Mouse (Mus musculus): ENCODE results near the gene Cxcl1. TPM values are rescaled to one million over a fixed set of nuclear protein-coding genes. Genes with fewer than 3 reads are reported as not detected.
A peak's percentile ranks its signal among the peaks of the same experiment; 100 is the strongest.

Cxcl1 gene
- polyA plus RNA-seq, 1 experiment from 2014 or later = 0.21 TPM

GRCm38 (mm10) chr5:90876045-90876444, 15.0 kb upstream of the Cxcl1 start:
- no peak overlapping the region for H3K4me2 ChIP-seq
- no peak overlapping the region for H3K27ac ChIP-seq
- H3K9me3 ChIP-seq (replicated peaks) = no peaks in the 10 kb centered on the region
- no peaks in the 10 kb centered on the region for H3K4me1 ChIP-seq
- ATAC-seq = no peak
- no peak overlapping the region for H3K4me3 ChIP-seq
- H3K27me3 ChIP-seq (replicated peaks) = no peaks in the 10 kb centered on the region
- 57% methylated on average over 4 of the region's 4 CpGs for WGBS (ENCODE audit: insufficient replicate concordance)
- H3K9ac ChIP-seq = no peak overlapping the region
- H3K36me3 ChIP-seq = no peaks in the 10 kb centered on the region

- Histone ChIP-seq H3K9me3 (replicated peaks) (no peaks in the 10 kb centered on the region), H3K4me3 (no peak overlapping the region), H3K9ac (no peak overlapping the region), H3K27me3 (replicated peaks) (no peaks in the 10 kb centered on the region), H3K27ac (no peak overlapping the region), H3K4me2 (no peak overlapping the region), H3K4me1 (no peaks in the 10 kb centered on the region), H3K36me3 (no peaks in the 10 kb centered on the region)
- no peak for ATAC-seq
- WGBS (ENCODE audit: insufficient replicate concordance) = 54% methylated on average over 8 of the region's 8 CpGs
Observed at GRCm38 (mm10) chr5:90876471-90877172, 14.4 kb upstream of the Cxcl1 start.

GRCm38 (mm10) chr5:90877173-90877512, 13.9 kb upstream of the Cxcl1 start:
- Histone ChIP-seq H3K9ac (no peak overlapping the region), H3K4me3 (no peak overlapping the region), H3K27me3 (replicated peaks) (no peaks in the 10 kb centered on the region), H3K4me2 (no peak overlapping the region), H3K4me1 (no peaks in the 10 kb centered on the region), H3K9me3 (replicated peaks) (no peaks in the 10 kb centered on the region), H3K36me3 (no peaks in the 10 kb centered on the region), H3K27ac (no peak overlapping the region)
- ATAC-seq = no peak

- WGBS (ENCODE audit: insufficient replicate concordance) = 52% methylated on average over 3 of the region's 3 CpGs
Observed at GRCm38 (mm10) chr5:90879307-90880014, 11.6 kb upstream of the Cxcl1 start.

GRCm38 (mm10) chr5:90880335-90880850, 10.6 kb upstream of the Cxcl1 start:
- H3K27ac ChIP-seq = no peak overlapping the region
- no peaks in the 10 kb centered on the region for H3K27me3 ChIP-seq (replicated peaks)
- no peaks in the 10 kb centered on the region for H3K9me3 ChIP-seq (replicated peaks)
- H3K4me1 ChIP-seq = no peaks in the 10 kb centered on the region
- no peak for ATAC-seq
- H3K4me2 ChIP-seq = no peak overlapping the region
- WGBS (ENCODE audit: insufficient replicate concordance) = 70% methylated on average over 7 of the region's 7 CpGs
- no peaks in the 10 kb centered on the region for H3K36me3 ChIP-seq
- H3K4me3 ChIP-seq = no peak overlapping the region
- no peak overlapping the region for H3K9ac ChIP-seq

More at GRCm38 (mm10) chr5:90879307-90880014, 11.6 kb upstream of the Cxcl1 start:
- no peak overlapping the region for H3K9ac ChIP-seq
- H3K4me3 ChIP-seq = no peak overlapping the region
- no peak overlapping the region for H3K4me2 ChIP-seq
- H3K9me3 ChIP-seq (replicated peaks) = no peaks in the 10 kb centered on the region
- no peaks in the 10 kb centered on the region for H3K27me3 ChIP-seq (replicated peaks)
- H3K4me1 ChIP-seq = no peaks in the 10 kb centered on the region
- H3K27ac ChIP-seq = no peak overlapping the region
- no peaks in the 10 kb centered on the region for H3K36me3 ChIP-seq
- no peak for ATAC-seq

- Histone ChIP-seq H3K27me3 (replicated peaks) (no peaks in the 10 kb centered on the region), H3K9ac (no peak overlapping the region), H3K4me2 (no peak overlapping the region), H3K4me3 (no peak overlapping the region), H3K9me3 (replicated peaks) (no peaks in the 10 kb centered on the region), H3K4me1 (no peaks in the 10 kb centered on the region), H3K36me3 (no peaks in the 10 kb centered on the region), H3K27ac (no peak overlapping the region)
- no peak for ATAC-seq
- WGBS (ENCODE audit: insufficient replicate concordance) = 69% methylated on average over 4 of the region's 4 CpGs
Observed at GRCm38 (mm10) chr5:90881021-90881420, 10.0 kb upstream of the Cxcl1 start.

GRCm38 (mm10) chr5:90881682-90882081, 9.4 kb upstream of the Cxcl1 start:
- no peak overlapping the region for H3K9ac ChIP-seq
- H3K36me3 ChIP-seq = no peaks in the 10 kb centered on the region
- 79% methylated on average over 5 of the region's 5 CpGs for WGBS (ENCODE audit: insufficient replicate concordance)
- no peak overlapping the region for H3K4me3 ChIP-seq
- no peak overlapping the region for H3K27ac ChIP-seq
- H3K9me3 ChIP-seq (replicated peaks) = no peaks in the 10 kb centered on the region
- no peak for ATAC-seq
- H3K4me2 ChIP-seq = no peak overlapping the region
- no peaks in the 10 kb centered on the region for H3K4me1 ChIP-seq
- no peaks in the 10 kb centered on the region for H3K27me3 ChIP-seq (replicated peaks)

- whole genome bisulfite sequencing (ENCODE audit: insufficient replicate concordance) = 76% methylated on average over 5 of the region's 5 CpGs
- Histone ChIP-seq H3K9ac (no peak overlapping the region), H3K36me3 (no peaks in the 10 kb centered on the region), H3K27me3 (replicated peaks) (no peaks in the 10 kb centered on the region), H3K27ac (no peak overlapping the region), H3K4me3 (no peak overlapping the region), H3K4me1 (no peaks in the 10 kb centered on the region), H3K4me2 (no peak overlapping the region), H3K9me3 (replicated peaks) (no peaks in the 10 kb centered on the region)
- no peak for ATAC-seq
Observed at GRCm38 (mm10) chr5:90882146-90882545, 8.9 kb upstream of the Cxcl1 start.

GRCm38 (mm10) chr5:90884628-90885242, 6.3 kb upstream of the Cxcl1 start:
- H3K36me3 ChIP-seq = no peaks in the 10 kb centered on the region
- no peaks in the 10 kb centered on the region for H3K27me3 ChIP-seq (replicated peaks)
- H3K4me2 ChIP-seq = no peak overlapping the region
- no peaks in the 10 kb centered on the region for H3K9me3 ChIP-seq (replicated peaks)
- H3K27ac ChIP-seq = no peak overlapping the region
- no peak overlapping the region for H3K9ac ChIP-seq
- H3K4me1 ChIP-seq = no peaks in the 10 kb centered on the region
- no peak overlapping the region for H3K4me3 ChIP-seq
- ATAC-seq = no peak
- 43% methylated on average over 2 of the region's 2 CpGs for WGBS (ENCODE audit: insufficient replicate concordance)

- H3K4me3 ChIP-seq = no peak overlapping the region
- H3K36me3 ChIP-seq = no peaks in the 10 kb centered on the region
- H3K9ac ChIP-seq = no peak overlapping the region
- no peaks in the 10 kb centered on the region for H3K9me3 ChIP-seq (replicated peaks)
- ATAC-seq = no peak
- H3K4me2 ChIP-seq = no peak overlapping the region
- no peaks in the 10 kb centered on the region for H3K4me1 ChIP-seq
- H3K27me3 ChIP-seq (replicated peaks) = peaks cover 19% of the 10 kb centered on the region
- H3K27ac ChIP-seq = no peak overlapping the region
- 59% methylated on average over 5 of the region's 5 CpGs for WGBS (ENCODE audit: insufficient replicate concordance)
Observed at GRCm38 (mm10) chr5:90888661-90889060, 2.4 kb upstream of the Cxcl1 start.

- Histone ChIP-seq H3K4me3 (peak overlapping the region; percentile 43), H3K4me2 (peak overlapping the region; percentile 58), H3K4me1 (no peaks in the 10 kb centered on the region), H3K27me3 (replicated peaks) (peaks cover 19% of the 10 kb centered on the region), H3K9me3 (replicated peaks) (no peaks in the 10 kb centered on the region), H3K9ac (peak overlapping the region; percentile 31; the same call in 1 of the 2 replicates), H3K36me3 (no peaks in the 10 kb centered on the region), H3K27ac (0 out of 2 replicates have a peak overlapping the region, but pooled peaks have one; percentile 36)
- WGBS (ENCODE audit: insufficient replicate concordance) = 19% methylated on average over 10 of the region's 10 CpGs
- no peak for ATAC-seq
Observed at GRCm38 (mm10) chr5:90891464-90891813, 398 bp downstream of the Cxcl1 start.

GRCm38 (mm10) chr5:90894231-90894630, 3.2 kb downstream of the Cxcl1 start:
- H3K9ac ChIP-seq = no peak overlapping the region
- no peaks in the 10 kb centered on the region for H3K9me3 ChIP-seq (replicated peaks)
- H3K4me2 ChIP-seq = no peak overlapping the region
- no peak for ATAC-seq
- H3K4me3 ChIP-seq = no peak overlapping the region
- peaks cover 19% of the 10 kb centered on the region for H3K27me3 ChIP-seq (replicated peaks)
- 58% methylated on average over 8 of the region's 8 CpGs for WGBS (ENCODE audit: insufficient replicate concordance)
- no peak overlapping the region for H3K27ac ChIP-seq
- H3K4me1 ChIP-seq = no peaks in the 10 kb centered on the region
- H3K36me3 ChIP-seq = no peaks in the 10 kb centered on the region
